Mouse (Mus musculus): ENCODE results near the gene Shank2.

GRCm38 (mm10) chr7:144387537-144387936 lies 385.8 kb downstream of the Shank2 start:
- TF ChIP-seq CTCF (IDR thresholded peaks at IDR 0.05; ENCODE audit: borderline replicate concordance, extremely low read depth, insufficient read depth, insufficient read length), result peak; percentile 5; the same call in 1 of the 2 replicates
- TF ChIP-seq POLR2A (IDR thresholded peaks at IDR 0.05; ENCODE audit: borderline replicate concordance, extremely low read depth, insufficient read depth, insufficient read length, poor library complexity, severe bottlenecking), result no peak

All from brain, embryonic 14.5 days (tissue).